Mouse (Mus musculus) C2C12 (cell line): Measurements from ENCODE around the gene Rgs6. TPM values are rescaled to one million over a fixed set of nuclear protein-coding genes. Genes with fewer than 3 reads are reported as not detected.

ENCODE experiments used
- H3K27me3 ChIP-seq: one replicate; pipeline ENCODE4 v1.6.1; 2011; ENCODE audit not compliant: control insufficient read depth, insufficient read depth, insufficient read length
- H3K36me3 ChIP-seq: one replicate; pipeline ENCODE4 v1.6.1; 2011; ENCODE audit not compliant: control insufficient read depth, insufficient read depth
- H3K4me3 ChIP-seq: one replicate; pipeline ENCODE4 v1.5.1; 2011; ENCODE audit warnings: mild to moderate bottlenecking, control low read depth; ENCODE audit not compliant: poor library complexity, insufficient read depth, severe bottlenecking
- H3K79me2 ChIP-seq: one replicate; pipeline ENCODE4 v1.6.1; 2011; ENCODE audit not compliant: control insufficient read depth, insufficient read depth
- H3K79me3 ChIP-seq: one replicate; pipeline ENCODE4 v1.6.1; 2011; ENCODE audit warnings: low read depth, control low read depth
- H3ac ChIP-seq: one replicate; pipeline ENCODE3; 2011; ENCODE audit warnings: low read depth; ENCODE audit not compliant: control insufficient read depth, insufficient read length
- CEBPB ChIP-seq: IDR thresholded peaks from one replicate; pipeline ENCODE4 v1.6.1; 2011; ENCODE audit warnings: low read depth, mild to moderate bottlenecking, control low read depth, moderate library complexity
- CTCF ChIP-seq: IDR thresholded peaks from one replicate; pipeline ENCODE4 v1.5.1; 2011; ENCODE audit not compliant: control insufficient read depth, insufficient read depth, insufficient read length
- FOSL1 ChIP-seq: IDR thresholded peaks from one replicate; pipeline ENCODE4 v1.8.0; 2011; ENCODE audit warnings: mild to moderate bottlenecking, low read length; ENCODE audit not compliant: poor library complexity, insufficient read depth, severe bottlenecking
- MAX ChIP-seq: IDR thresholded peaks from one replicate; pipeline ENCODE4 v1.6.1; 2011; ENCODE audit warnings: mild to moderate bottlenecking, control low read depth
- MYOD1 ChIP-seq: IDR thresholded peaks from one replicate; pipeline ENCODE4 v1.6.1; 2011; ENCODE audit warnings: low read depth; ENCODE audit not compliant: control insufficient read depth, insufficient read length
- MYOG ChIP-seq: IDR thresholded peaks from one replicate; pipeline ENCODE4 v1.6.1; 2011; ENCODE audit not compliant: control insufficient read depth, insufficient read length; ENCODE audit errors: extremely low read depth
- USF1 ChIP-seq: IDR thresholded peaks from one replicate; pipeline ENCODE4 v1.6.1; 2011; ENCODE audit warnings: low read depth, mild to moderate bottlenecking, control low read depth, moderate library complexity
- polyA plus RNA-seq: library from polyadenylated mRNA; unstranded; fragments of >200 nt; fragmentation: generic; extraction: Trizol; gene quantifications from one replicate; pipeline ENCODE4 v1.2.1, GENCODE M21; 2012; ENCODE audit warnings: missing spikeins

Gene Rgs6
- polyA plus RNA-seq, 1 experiment: not detected

GRCm38 (mm10) chr12:83211146-83211822 lies 623.2 kb downstream of the Rgs6 start:
- H3K79me3 ChIP-seq: no peaks in the 10 kb centered on the region
- H3K4me3 ChIP-seq: no peak overlapping the region
- TF ChIP-seq MYOG: no peak
- TF ChIP-seq USF1: no peak
- TF ChIP-seq CEBPB: no peak
- no peak for TF ChIP-seq CTCF
- TF ChIP-seq FOSL1: no peak
- TF ChIP-seq MYOD1: no peak
- TF ChIP-seq MAX: no peak

More at GRCm38 (mm10) chr12:83211146-83211822, 623.2 kb downstream of the Rgs6 start:
- Histone ChIP-seq H3K27me3 (no peaks in the 10 kb centered on the region), H3K79me2 (no peaks in the 10 kb centered on the region), H3K36me3 (no peaks in the 10 kb centered on the region), H3ac (no peak overlapping the region)
